Mouse (Mus musculus): ENCODE measurements at regions not wholly inside any gene's neighbourhood (a gene's known extent, or its start where the extent isn't known, plus 50 kb on each side); places are given as distances from the start of the nearest gene placed in this dataset.

DNA sequence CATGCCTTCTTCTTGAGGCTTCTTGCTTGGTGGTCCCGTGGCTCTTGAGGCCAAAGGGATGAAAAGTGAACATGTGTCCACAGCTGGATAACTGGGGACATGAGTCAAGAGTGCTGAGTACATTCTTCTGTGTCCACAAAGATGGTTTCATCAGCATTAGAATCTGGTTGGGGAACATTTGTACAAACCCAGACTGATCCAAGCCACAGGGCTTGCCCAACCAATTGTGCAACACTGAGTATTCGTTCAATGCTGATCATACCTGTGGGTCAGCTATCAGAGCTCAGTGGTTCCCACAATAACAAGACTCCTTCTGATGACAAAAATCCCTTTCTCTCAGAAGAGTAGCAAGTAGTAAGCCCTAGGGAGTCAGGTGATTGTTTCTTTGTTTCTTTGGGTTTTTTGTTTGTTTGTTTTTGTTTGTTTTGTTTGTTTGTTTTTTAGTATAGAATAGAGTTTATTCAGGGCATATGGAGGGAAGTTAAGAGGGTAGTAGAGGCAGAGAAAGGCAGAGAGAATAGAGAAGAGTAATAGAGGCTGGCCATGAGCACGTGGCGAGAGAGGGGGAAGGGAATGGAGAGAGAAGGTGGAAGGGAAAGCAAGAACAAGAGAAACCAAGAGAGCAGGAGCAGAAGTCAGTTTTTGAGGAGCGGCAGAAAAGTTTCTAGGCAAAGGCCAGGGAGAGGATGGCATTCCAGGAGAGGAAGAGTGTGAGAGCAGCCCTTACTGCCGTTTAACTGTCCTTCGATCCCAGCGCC, 612.5 kb downstream of the Zfp706 start:
- H3K9me3 ChIP-seq (ENCODE audit: control insufficient read depth, low read length) = no peaks in the 10 kb centered on the region
- no peaks in the 10 kb centered on the region for H3K36me3 ChIP-seq (ENCODE audit: control insufficient read depth, insufficient read depth, low read length)
- no peak overlapping the region for H3K9ac ChIP-seq (ENCODE audit: low read depth, low read length)
- no peaks in the 10 kb centered on the region for H3K27me3 ChIP-seq (replicated peaks; ENCODE audit: control insufficient read depth, insufficient read depth, low read length)
- H3K27ac ChIP-seq (ENCODE audit: low read depth, low read length) = no peak overlapping the region
- 84% methylated on average over 8 of the region's 8 CpGs for WGBS
- H3K4me2 ChIP-seq (ENCODE audit: low read length) = no peak overlapping the region
- no peak for ATAC-seq
- peaks cover 10% of the 10 kb centered on the region for H3K4me1 ChIP-seq (ENCODE audit: control insufficient read depth, insufficient read depth, low read depth, low read length)
- no peak overlapping the region for H3K4me3 ChIP-seq (ENCODE audit: low read length)

- Histone ChIP-seq H3K4me1 (ENCODE audit: control insufficient read depth, insufficient read depth, low read depth, low read length) (no peaks in the 10 kb centered on the region), H3K9ac (ENCODE audit: low read depth, low read length) (no peak overlapping the region), H3K4me2 (ENCODE audit: low read length) (no peak overlapping the region), H3K4me3 (ENCODE audit: low read length) (no peak overlapping the region), H3K27ac (ENCODE audit: low read depth, low read length) (no peak overlapping the region), H3K9me3 (ENCODE audit: control insufficient read depth, low read length) (no peaks in the 10 kb centered on the region), H3K27me3 (replicated peaks; ENCODE audit: control insufficient read depth, insufficient read depth, low read length) (no peaks in the 10 kb centered on the region), H3K36me3 (ENCODE audit: control insufficient read depth, insufficient read depth, low read length) (no peaks in the 10 kb centered on the region)
- WGBS = 85% methylated on average over 4 of the region's 4 CpGs
- ATAC-seq = no peak
Measured at GRCm38 (mm10) chr15:36389775-36390174, 617.8 kb downstream of the Zfp706 start.

DNA sequence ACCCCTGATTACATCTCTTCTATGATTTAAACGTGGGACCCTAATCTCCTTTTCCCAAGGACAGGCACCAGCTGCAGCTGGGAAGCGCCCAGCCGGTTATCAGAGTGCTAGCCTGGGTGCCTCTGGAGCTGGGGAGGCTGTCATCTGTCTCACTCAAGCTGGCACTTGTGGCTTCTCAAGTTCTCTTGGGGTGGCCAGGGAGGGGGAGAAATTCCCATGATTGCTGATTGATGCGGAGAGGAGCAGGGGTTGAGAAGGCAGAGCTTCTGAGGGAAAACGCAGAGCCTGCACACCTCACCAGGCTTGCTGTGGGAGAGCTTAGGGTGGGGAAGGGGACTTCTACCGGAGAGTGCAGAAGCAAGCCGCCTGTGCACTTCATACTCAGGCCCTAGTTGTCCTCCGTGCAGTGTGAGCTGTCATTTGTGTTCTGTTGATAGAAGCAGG, 626.3 kb downstream of the Zfp706 start:
- Histone ChIP-seq H3K36me3 (ENCODE audit: control insufficient read depth, insufficient read depth, low read length) (no peaks in the 10 kb centered on the region), H3K9me3 (ENCODE audit: control insufficient read depth, low read length) (0 out of 2 replicates have a peak, but pooled peaks cover 2% of the 10 kb centered on the region), H3K27me3 (replicated peaks; ENCODE audit: control insufficient read depth, insufficient read depth, low read length) (no peaks in the 10 kb centered on the region; the same call in 1 of the 2 replicates), H3K9ac (ENCODE audit: low read depth, low read length) (peak overlapping the region; percentile 43), H3K4me3 (ENCODE audit: low read length) (peak overlapping the region; percentile 31), H3K4me1 (ENCODE audit: control insufficient read depth, insufficient read depth, low read depth, low read length) (peaks cover 3% of the 10 kb centered on the region; the same call in 1 of the 2 replicates), H3K4me2 (ENCODE audit: low read length) (peak overlapping the region; percentile 55), H3K27ac (ENCODE audit: low read depth, low read length) (no peak overlapping the region)
- 9% methylated on average over 8 of the region's 8 CpGs for WGBS
- peak; percentile 68; the same call in 1 of the 2 replicates for ATAC-seq

DNA sequence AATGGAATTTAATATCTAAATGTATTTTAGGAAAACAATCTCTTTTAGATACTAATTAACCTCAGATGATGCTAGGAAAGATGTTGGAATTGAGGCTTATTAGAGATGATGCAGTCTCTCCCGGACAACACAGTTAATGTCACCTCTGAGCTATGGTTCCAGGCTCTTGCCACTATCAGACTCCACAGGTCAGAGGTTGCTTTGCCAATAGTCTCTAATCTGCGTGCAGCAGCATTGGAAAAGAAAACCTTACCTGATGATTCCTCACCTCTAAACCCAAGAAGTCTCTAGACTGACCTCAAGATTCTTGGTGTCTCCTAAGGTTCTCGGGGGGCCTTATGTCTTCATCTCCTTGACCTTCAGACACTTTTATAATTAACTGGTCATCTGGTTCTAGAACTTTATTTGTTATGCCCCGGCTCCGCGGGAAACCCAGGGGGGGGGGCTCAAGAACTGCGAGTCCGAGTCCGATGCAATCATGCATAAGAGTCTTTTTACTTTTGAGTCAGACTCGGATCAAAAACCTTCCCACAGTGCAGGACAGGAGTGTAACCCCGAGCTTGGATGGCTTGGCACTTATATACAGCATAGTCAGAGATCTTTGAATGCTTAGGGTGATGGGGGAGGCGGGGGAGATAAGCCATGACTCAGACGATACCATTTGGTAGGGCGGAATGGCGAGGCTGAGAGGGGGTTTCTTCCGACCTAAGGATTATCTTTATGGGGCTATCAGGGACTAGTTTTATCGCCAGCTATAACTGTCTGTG, 626.9 kb downstream of the Zfp706 start:
- Histone ChIP-seq H3K9me3 (ENCODE audit: control insufficient read depth, low read length) (0 out of 2 replicates have a peak, but pooled peaks cover 2% of the 10 kb centered on the region), H3K27ac (ENCODE audit: low read depth, low read length) (no peak overlapping the region), H3K27me3 (replicated peaks; ENCODE audit: control insufficient read depth, insufficient read depth, low read length) (no peaks in the 10 kb centered on the region; the same call in 1 of the 2 replicates), H3K4me3 (ENCODE audit: low read length) (peak overlapping the region; percentile 31), H3K36me3 (ENCODE audit: control insufficient read depth, insufficient read depth, low read length) (no peaks in the 10 kb centered on the region), H3K4me2 (ENCODE audit: low read length) (peak overlapping the region; percentile 55), H3K9ac (ENCODE audit: low read depth, low read length) (peak overlapping the region; percentile 43), H3K4me1 (ENCODE audit: control insufficient read depth, insufficient read depth, low read depth, low read length) (peaks cover 3% of the 10 kb centered on the region; the same call in 1 of the 2 replicates)
- peak; percentile 71 for ATAC-seq
- 10% methylated on average over 17 of the region's 17 CpGs for WGBS

DNA sequence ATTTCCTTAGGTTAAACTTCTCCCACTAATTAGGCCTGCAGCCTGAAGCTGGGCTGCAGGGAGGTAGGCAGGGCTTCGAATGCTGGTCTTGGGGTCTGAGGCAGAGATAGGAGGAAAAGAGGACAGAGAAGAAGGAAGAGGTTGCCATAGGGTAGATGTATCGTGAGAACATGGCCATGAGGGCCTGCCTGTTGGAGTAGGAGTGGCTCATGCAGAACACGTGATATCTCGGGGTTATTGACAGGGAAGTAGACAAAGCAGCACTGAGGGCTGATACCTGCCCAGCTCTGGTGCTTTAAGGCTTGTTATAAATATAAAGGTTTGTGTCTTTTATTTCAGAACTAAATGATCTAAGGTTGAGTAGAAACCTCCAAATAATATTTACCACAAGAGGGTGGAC, 628.9 kb downstream of the Zfp706 start:
- H3K36me3 ChIP-seq (ENCODE audit: control insufficient read depth, insufficient read depth, low read length) = no peaks in the 10 kb centered on the region
- H3K4me1 ChIP-seq (ENCODE audit: control insufficient read depth, insufficient read depth, low read depth, low read length) = peaks cover 19% of the 10 kb centered on the region
- H3K27ac ChIP-seq (ENCODE audit: low read depth, low read length) = no peak overlapping the region
- H3K27me3 ChIP-seq (replicated peaks; ENCODE audit: control insufficient read depth, insufficient read depth, low read length) = no peaks in the 10 kb centered on the region; the same call in 1 of the 2 replicates
- no peak for ATAC-seq
- no peak overlapping the region for H3K9ac ChIP-seq (ENCODE audit: low read depth, low read length)
- H3K9me3 ChIP-seq (ENCODE audit: control insufficient read depth, low read length) = 0 out of 2 replicates have a peak, but pooled peaks cover 2% of the 10 kb centered on the region
- H3K4me2 ChIP-seq (ENCODE audit: low read length) = no peak overlapping the region
- 94% methylated on average over 4 of the region's 4 CpGs for WGBS
- H3K4me3 ChIP-seq (ENCODE audit: low read length) = no peak overlapping the region

GRCm38 (mm10) chr15:36376551-36376950, 631.0 kb downstream of the Zfp706 start:
- Histone ChIP-seq H3K36me3 (ENCODE audit: control insufficient read depth, insufficient read depth, low read length) (no peaks in the 10 kb centered on the region), H3K27ac (ENCODE audit: low read depth, low read length) (no peak overlapping the region), H3K4me3 (ENCODE audit: low read length) (no peak overlapping the region), H3K9ac (ENCODE audit: low read depth, low read length) (no peak overlapping the region), H3K4me1 (ENCODE audit: control insufficient read depth, insufficient read depth, low read depth, low read length) (peaks cover 23% of the 10 kb centered on the region), H3K4me2 (ENCODE audit: low read length) (no peak overlapping the region), H3K27me3 (replicated peaks; ENCODE audit: control insufficient read depth, insufficient read depth, low read length) (no peaks in the 10 kb centered on the region; the same call in 1 of the 2 replicates), H3K9me3 (ENCODE audit: control insufficient read depth, low read length) (0 out of 2 replicates have a peak, but pooled peaks cover 2% of the 10 kb centered on the region)
- 61% methylated on average over 6 of the region's 6 CpGs for WGBS
- ATAC-seq = no peak

DNA sequence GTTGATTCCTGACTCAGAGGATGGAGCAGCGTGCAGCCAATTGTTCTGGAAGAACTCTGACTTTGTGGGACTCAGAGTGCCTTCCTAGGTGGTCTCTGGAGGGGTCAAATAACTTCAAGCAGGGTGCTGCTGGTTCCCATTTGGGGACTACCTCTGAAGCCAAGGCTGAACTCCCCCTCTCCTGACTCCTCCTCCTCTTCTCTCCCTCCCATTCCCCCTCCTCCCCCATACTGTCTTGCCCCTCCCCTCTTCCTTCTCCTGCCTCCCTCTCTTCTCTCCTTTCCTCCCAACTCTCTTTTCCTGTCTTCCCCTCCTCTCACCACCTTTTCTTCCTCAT, 632.1 kb downstream of the Zfp706 start:
- no peak overlapping the region for H3K9ac ChIP-seq (ENCODE audit: low read depth, low read length)
- 0% methylated on average over 1 of the region's 1 CpGs for WGBS
- H3K4me3 ChIP-seq (ENCODE audit: low read length) = no peak overlapping the region
- peak overlapping the region; percentile 90 for H3K4me2 ChIP-seq (ENCODE audit: low read length)
- no peak for ATAC-seq
- H3K27me3 ChIP-seq (replicated peaks; ENCODE audit: control insufficient read depth, insufficient read depth, low read length) = no peaks in the 10 kb centered on the region; the same call in 1 of the 2 replicates
- peaks cover 20% of the 10 kb centered on the region for H3K4me1 ChIP-seq (ENCODE audit: control insufficient read depth, insufficient read depth, low read depth, low read length)
- H3K27ac ChIP-seq (ENCODE audit: low read depth, low read length) = no peak overlapping the region
- no peaks in the 10 kb centered on the region for H3K36me3 ChIP-seq (ENCODE audit: control insufficient read depth, insufficient read depth, low read length)
- 0 out of 2 replicates have a peak, but pooled peaks cover 2% of the 10 kb centered on the region for H3K9me3 ChIP-seq (ENCODE audit: control insufficient read depth, low read length)

- Histone ChIP-seq H3K9ac (ENCODE audit: low read depth, low read length) (peak overlapping the region; percentile 56), H3K27me3 (replicated peaks; ENCODE audit: control insufficient read depth, insufficient read depth, low read length) (no peaks in the 10 kb centered on the region), H3K4me2 (ENCODE audit: low read length) (peak overlapping the region; percentile 90), H3K36me3 (ENCODE audit: control insufficient read depth, insufficient read depth, low read length) (no peaks in the 10 kb centered on the region), H3K27ac (ENCODE audit: low read depth, low read length) (peak overlapping the region; percentile 44; the same call in 1 of the 2 replicates), H3K4me3 (ENCODE audit: low read length) (peak overlapping the region; percentile 40), H3K4me1 (ENCODE audit: control insufficient read depth, insufficient read depth, low read depth, low read length) (peaks cover 19% of the 10 kb centered on the region), H3K9me3 (ENCODE audit: control insufficient read depth, low read length) (0 out of 2 replicates have a peak, but pooled peaks cover 2% of the 10 kb centered on the region)
- ATAC-seq = peak; percentile 73
- WGBS = 2% methylated on average over 20 of the region's 20 CpGs
Measured at GRCm38 (mm10) chr15:36374732-36375548, 632.6 kb downstream of the Zfp706 start.
